Mouse (Mus musculus): ENCODE measurements at regions not wholly inside any gene's neighbourhood (a gene's known extent, or its start where the extent isn't known, plus 50 kb on each side); places are given as distances from the start of the nearest gene placed in this dataset.
A peak's percentile ranks its signal among the peaks of the same experiment; 100 is the strongest.

- Histone ChIP-seq H3K36me3 (replicated peaks) (no peaks in the 10 kb centered on the region), H3K4me1 (no peaks in the 10 kb centered on the region), H3K4me3 (no peak overlapping the region), H3K9ac (no peak overlapping the region), H3K27me3 (replicated peaks) (no peaks in the 10 kb centered on the region), H3K9me3 (no peaks in the 10 kb centered on the region), H3K4me2 (no peak overlapping the region), H3K27ac (no peak overlapping the region; the same call in 1 of the 2 replicates)
- WGBS: 60% methylated on average over 4 of the region's 4 CpGs
- ATAC-seq (replicated peaks): no peak
These were observed 243.9 kb downstream of the Tcf7l2 start for GRCm38 (mm10) chr19:55985518-55985917.

GRCm38 (mm10) chr19:55991791-55992726 is 250.4 kb downstream of the Tcf7l2 start:
- WGBS: 64% methylated on average over 21 of the region's 21 CpGs

GRCm38 (mm10) chr19:55992727-55993066 is 251.1 kb downstream of the Tcf7l2 start:
- Histone ChIP-seq H3K9me3 (no peaks in the 10 kb centered on the region), H3K4me2 (no peak overlapping the region), H3K9ac (no peak overlapping the region), H3K27ac (no peak overlapping the region), H3K27me3 (replicated peaks) (no peaks in the 10 kb centered on the region), H3K36me3 (replicated peaks) (no peaks in the 10 kb centered on the region), H3K4me1 (peaks cover 5% of the 10 kb centered on the region; the same call in 1 of the 2 replicates), H3K4me3 (no peak overlapping the region)
- WGBS: 82% methylated on average over 5 of the region's 5 CpGs
- ATAC-seq (replicated peaks): no peak

More at GRCm38 (mm10) chr19:55991791-55992726, 250.4 kb downstream of the Tcf7l2 start:
- Histone ChIP-seq H3K27ac (no peak overlapping the region), H3K9ac (no peak overlapping the region), H3K4me2 (no peak overlapping the region), H3K4me3 (no peak overlapping the region), H3K36me3 (replicated peaks) (no peaks in the 10 kb centered on the region), H3K9me3 (no peaks in the 10 kb centered on the region), H3K4me1 (peaks cover 5% of the 10 kb centered on the region; the same call in 1 of the 2 replicates), H3K27me3 (replicated peaks) (no peaks in the 10 kb centered on the region)
- no peak for ATAC-seq (replicated peaks)

- H3K27ac ChIP-seq: no peak overlapping the region
- peaks cover 24% of the 10 kb centered on the region for H3K4me1 ChIP-seq
- H3K9me3 ChIP-seq: no peaks in the 10 kb centered on the region
- no peak for ATAC-seq (replicated peaks)
- no peak overlapping the region for H3K4me3 ChIP-seq
- no peaks in the 10 kb centered on the region for H3K27me3 ChIP-seq (replicated peaks)
- 76% methylated on average over 2 of the region's 2 CpGs for WGBS
- no peaks in the 10 kb centered on the region for H3K36me3 ChIP-seq (replicated peaks)
- H3K9ac ChIP-seq: no peak overlapping the region
- no peak overlapping the region for H3K4me2 ChIP-seq
These were observed 254.1 kb downstream of the Tcf7l2 start for GRCm38 (mm10) chr19:55995721-55996120.

GRCm38 (mm10) chr19:55998454-55999180 is 257.0 kb downstream of the Tcf7l2 start:
- H3K4me2 ChIP-seq: no peak overlapping the region
- WGBS: 61% methylated on average over 15 of the region's 15 CpGs

GRCm38 (mm10) chr19:55999409-55999808 is 257.8 kb downstream of the Tcf7l2 start:
- H3K9me3 ChIP-seq: no peaks in the 10 kb centered on the region
- H3K36me3 ChIP-seq (replicated peaks): no peaks in the 10 kb centered on the region
- no peak overlapping the region for H3K27ac ChIP-seq
- H3K27me3 ChIP-seq (replicated peaks): no peaks in the 10 kb centered on the region
- 66% methylated on average over 3 of the region's 3 CpGs for WGBS
- H3K9ac ChIP-seq: no peak overlapping the region
- ATAC-seq (replicated peaks): peak; percentile 79; the same call in 1 of the 2 replicates
- H3K4me2 ChIP-seq: no peak overlapping the region
- H3K4me1 ChIP-seq: peaks cover 19% of the 10 kb centered on the region
- H3K4me3 ChIP-seq: no peak overlapping the region

More at GRCm38 (mm10) chr19:55998454-55999180, 257.0 kb downstream of the Tcf7l2 start:
- Histone ChIP-seq H3K9me3 (no peaks in the 10 kb centered on the region), H3K27ac (peak overlapping the region; percentile 55), H3K36me3 (replicated peaks) (no peaks in the 10 kb centered on the region), H3K9ac (no peak overlapping the region), H3K27me3 (replicated peaks) (no peaks in the 10 kb centered on the region), H3K4me1 (peaks cover 19% of the 10 kb centered on the region), H3K4me3 (no peak overlapping the region)
- ATAC-seq (replicated peaks): peak; percentile 75

- H3K27me3 ChIP-seq (replicated peaks): no peaks in the 10 kb centered on the region
- H3K27ac ChIP-seq: no peak overlapping the region
- 98% methylated on average over 3 of the region's 3 CpGs for WGBS
- H3K9me3 ChIP-seq: no peaks in the 10 kb centered on the region
- no peak overlapping the region for H3K4me2 ChIP-seq
- no peak overlapping the region for H3K9ac ChIP-seq
- peaks cover 24% of the 10 kb centered on the region for H3K4me1 ChIP-seq
- no peak overlapping the region for H3K4me3 ChIP-seq
- H3K36me3 ChIP-seq (replicated peaks): no peaks in the 10 kb centered on the region
- no peak for ATAC-seq (replicated peaks)
These were observed 259.8 kb downstream of the Tcf7l2 start for GRCm38 (mm10) chr19:56001428-56001827.

GRCm38 (mm10) chr19:56005886-56006285 is 264.3 kb downstream of the Tcf7l2 start:
- no peak overlapping the region for H3K27ac ChIP-seq
- H3K27me3 ChIP-seq (replicated peaks): no peaks in the 10 kb centered on the region
- no peaks in the 10 kb centered on the region for H3K36me3 ChIP-seq (replicated peaks)
- peaks cover 6% of the 10 kb centered on the region for H3K4me1 ChIP-seq
- no peak; the same call in 1 of the 2 replicates for ATAC-seq (replicated peaks)
- H3K9me3 ChIP-seq: no peaks in the 10 kb centered on the region
- WGBS: 29% methylated on average over 6 of the region's 6 CpGs
- no peak overlapping the region for H3K4me2 ChIP-seq
- H3K9ac ChIP-seq: no peak overlapping the region
- H3K4me3 ChIP-seq: no peak overlapping the region

- no peaks in the 10 kb centered on the region for H3K27me3 ChIP-seq (replicated peaks)
These were observed 265.8 kb downstream of the Tcf7l2 start for GRCm38 (mm10) chr19:56007433-56007832.

GRCm38 (mm10) chr19:56010766-56011165 is 269.1 kb downstream of the Tcf7l2 start:
- 91% methylated on average over 7 of the region's 7 CpGs for WGBS
- Histone ChIP-seq H3K4me3 (no peak overlapping the region), H3K27me3 (replicated peaks) (no peaks in the 10 kb centered on the region), H3K36me3 (replicated peaks) (no peaks in the 10 kb centered on the region), H3K27ac (no peak overlapping the region), H3K4me2 (no peak overlapping the region), H3K9me3 (no peaks in the 10 kb centered on the region), H3K4me1 (peaks cover 6% of the 10 kb centered on the region), H3K9ac (no peak overlapping the region)
- ATAC-seq (replicated peaks): no peak

More at GRCm38 (mm10) chr19:56007433-56007832, 265.8 kb downstream of the Tcf7l2 start:
- peaks cover 6% of the 10 kb centered on the region for H3K4me1 ChIP-seq
- WGBS: 97% methylated on average over 5 of the region's 5 CpGs
- no peak overlapping the region for H3K9ac ChIP-seq
- H3K9me3 ChIP-seq: no peaks in the 10 kb centered on the region
- no peaks in the 10 kb centered on the region for H3K36me3 ChIP-seq (replicated peaks)
- ATAC-seq (replicated peaks): no peak
- H3K4me2 ChIP-seq: no peak overlapping the region
- H3K4me3 ChIP-seq: no peak overlapping the region
- H3K27ac ChIP-seq: no peak overlapping the region

- no peak overlapping the region for H3K4me3 ChIP-seq
- H3K27me3 ChIP-seq (replicated peaks): no peaks in the 10 kb centered on the region
- no peak for ATAC-seq (replicated peaks)
- no peak overlapping the region for H3K9ac ChIP-seq
- no peaks in the 10 kb centered on the region for H3K36me3 ChIP-seq (replicated peaks)
- no peak overlapping the region for H3K4me2 ChIP-seq
- peaks cover 3% of the 10 kb centered on the region for H3K4me1 ChIP-seq
- H3K27ac ChIP-seq: no peak overlapping the region
- H3K9me3 ChIP-seq: no peaks in the 10 kb centered on the region
These were observed 269.7 kb downstream of the Tcf7l2 start for GRCm38 (mm10) chr19:56011292-56011691.

GRCm38 (mm10) chr19:56016548-56017346 is 270.2 kb upstream of the Habp2 start:
- no peak overlapping the region for H3K4me3 ChIP-seq
- no peak overlapping the region for H3K27ac ChIP-seq
- WGBS: 89% methylated on average over 4 of the region's 4 CpGs
- no peaks in the 10 kb centered on the region for H3K27me3 ChIP-seq (replicated peaks)
- no peak overlapping the region for H3K9ac ChIP-seq
- H3K36me3 ChIP-seq (replicated peaks): no peaks in the 10 kb centered on the region
- H3K9me3 ChIP-seq: no peaks in the 10 kb centered on the region
- H3K4me1 ChIP-seq: no peaks in the 10 kb centered on the region
- ATAC-seq (replicated peaks): no peak
- H3K4me2 ChIP-seq: no peak overlapping the region

Measured in midbrain, embryonic 15.5 days (tissue).